Mouse (Mus musculus) right cerebral cortex, postnatal 10 days (tissue): Measurements from ENCODE around the gene Casp2.

ENCODE experiments used
- DNase-seq, 2 experiments: peaks; one replicate each; pipeline ENCODE4 v3.0.0; 2021; ENCODE audit warnings: low spot score in 2 of 2

Gene Casp2

DNA sequence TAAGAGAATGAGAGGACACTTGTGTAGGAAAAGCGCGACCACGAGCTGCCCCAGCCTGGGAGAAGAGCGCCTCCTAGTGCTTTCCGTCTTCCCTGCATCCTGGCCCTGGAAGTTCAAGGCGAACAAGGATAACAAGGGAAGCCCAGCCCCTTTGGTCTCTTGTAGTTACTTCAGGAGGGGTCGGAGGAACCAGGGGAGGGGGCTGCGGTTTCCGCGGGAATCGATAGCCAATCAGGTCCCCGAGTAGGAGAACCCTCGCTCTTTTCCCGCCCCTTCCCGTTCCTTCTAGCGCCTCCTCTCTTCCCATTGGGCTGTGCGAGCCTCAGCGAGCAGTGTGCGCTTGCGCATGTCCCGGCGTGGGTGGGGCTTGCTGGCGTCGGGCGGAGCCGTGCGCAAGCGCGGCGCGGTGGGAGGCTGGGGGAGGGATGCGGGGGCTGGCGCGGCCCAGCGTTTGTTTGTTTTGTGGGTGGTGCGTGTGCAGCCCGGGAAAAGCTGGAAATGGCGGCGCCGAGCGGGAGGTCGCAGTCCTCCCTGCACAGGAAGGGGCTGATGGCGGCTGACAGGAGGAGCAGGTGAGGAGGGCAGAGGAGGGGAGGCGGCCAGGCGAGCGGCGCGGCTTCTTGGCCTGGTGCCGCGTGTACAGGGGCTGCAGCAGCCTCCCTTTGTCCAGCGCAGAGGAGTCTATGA, at the start of gene Casp2:
TSS of gene Casp2 (plus strand) at position 360 of the 687 bp plus-strand sequence.
- DNase-seq, result peak; percentile 99

GRCm38 (mm10) chr6:42215028-42215427, 49.8 kb upstream of the Casp2 start, which contains the start of gene Tas2r144:
Gene Tas2r144, plus strand, starts transcription at chr6:42215328.
- no peak for DNase-seq

DNA sequence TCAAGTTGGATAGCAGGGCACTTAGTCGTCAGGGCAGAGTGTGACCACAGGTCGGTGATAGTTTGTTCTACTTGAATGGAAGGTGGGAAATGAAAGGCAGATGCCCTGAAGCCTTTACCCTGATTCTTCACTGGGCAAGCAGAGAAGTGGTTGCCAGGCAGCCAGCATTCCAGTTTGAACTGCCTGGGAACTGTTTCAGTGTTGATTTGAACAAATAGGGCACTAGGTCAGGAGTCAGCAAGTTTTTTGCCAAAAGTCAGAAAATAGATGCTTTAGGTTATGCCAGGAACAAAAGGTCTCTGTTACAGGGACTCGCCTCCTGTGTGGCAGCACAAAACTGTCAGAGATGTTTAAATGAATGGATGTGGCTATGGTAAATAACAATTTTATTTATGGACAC, 42.5 kb upstream of the Casp2 start:
- DNase-seq, result no peak

DNA sequence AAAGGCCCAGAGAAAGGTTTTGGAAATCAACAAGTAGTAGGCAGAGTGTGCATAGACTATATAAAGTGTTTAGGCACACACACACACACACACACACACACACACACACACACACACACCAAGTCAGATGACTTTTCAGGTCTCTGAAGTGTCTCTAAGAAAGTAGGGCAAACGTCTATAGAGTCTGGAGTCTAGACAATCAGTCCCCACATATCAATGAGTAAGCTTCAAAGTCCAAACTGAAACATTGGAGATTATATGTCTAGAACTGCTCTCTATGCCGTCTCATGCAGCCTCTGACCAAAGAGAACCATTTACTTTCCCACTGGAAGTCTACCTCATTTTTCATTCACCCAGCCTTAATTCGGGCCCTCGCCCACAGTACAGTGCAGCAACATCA, 39.7 kb upstream of the Casp2 start:
- DNase-seq, result no peak

- DNase-seq, result peak; percentile 59 to 80
Measured at GRCm38 (mm10) chr6:42227240-42228101, 37.3 kb upstream of the Casp2 start.

- DNase-seq, result no peak
Measured at GRCm38 (mm10) chr6:42229610-42230009, 35.2 kb upstream of the Casp2 start.

DNA sequence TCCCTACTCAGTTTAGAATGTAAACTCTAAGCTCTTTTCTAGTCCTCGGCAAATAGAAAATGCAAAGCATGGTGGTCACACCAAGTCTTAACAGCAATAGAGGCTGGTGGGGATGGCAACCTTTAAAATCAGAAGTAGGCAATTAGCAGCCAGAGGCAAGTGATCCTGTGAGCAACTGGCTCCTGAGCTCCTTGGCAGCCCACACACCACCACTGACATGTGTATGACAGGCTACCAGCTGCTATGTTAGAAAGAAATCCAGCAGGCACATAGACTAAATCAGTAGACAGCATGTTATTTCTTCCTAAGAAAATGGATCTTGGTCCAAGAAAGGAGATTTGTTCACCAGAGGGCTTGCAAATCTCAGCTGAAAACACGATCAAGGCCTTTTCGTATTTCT, 33.6 kb upstream of the Casp2 start:
- DNase-seq, result peak; percentile 50 to 68

DNA sequence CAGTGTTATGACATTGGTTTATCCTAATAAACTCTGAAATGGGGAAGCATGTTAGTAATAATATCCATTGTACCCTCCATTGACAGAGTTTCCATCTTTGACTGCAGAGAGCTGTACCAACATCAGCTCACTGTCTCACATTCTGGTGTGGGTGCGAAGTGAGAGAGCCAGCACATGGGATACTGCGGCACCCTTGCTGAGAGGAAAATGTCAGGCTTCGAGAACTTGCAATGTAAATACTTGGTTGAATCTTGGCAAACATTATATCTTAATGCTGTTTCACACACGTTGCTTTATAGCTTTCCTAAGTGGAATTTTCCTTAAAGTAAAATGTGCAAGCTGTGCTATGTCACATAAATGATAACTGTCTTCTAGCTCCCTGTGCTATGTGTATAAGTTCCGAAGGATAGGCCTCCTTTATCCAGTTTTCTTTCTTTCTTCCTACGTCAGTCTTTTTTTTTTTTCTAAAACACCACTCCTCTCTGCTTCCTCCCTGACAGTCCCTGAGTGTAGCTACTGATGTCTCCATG, 27.4 kb upstream of the Casp2 start:
- DNase-seq, result peak in 1 of 2 experiments; percentile 45

DNA sequence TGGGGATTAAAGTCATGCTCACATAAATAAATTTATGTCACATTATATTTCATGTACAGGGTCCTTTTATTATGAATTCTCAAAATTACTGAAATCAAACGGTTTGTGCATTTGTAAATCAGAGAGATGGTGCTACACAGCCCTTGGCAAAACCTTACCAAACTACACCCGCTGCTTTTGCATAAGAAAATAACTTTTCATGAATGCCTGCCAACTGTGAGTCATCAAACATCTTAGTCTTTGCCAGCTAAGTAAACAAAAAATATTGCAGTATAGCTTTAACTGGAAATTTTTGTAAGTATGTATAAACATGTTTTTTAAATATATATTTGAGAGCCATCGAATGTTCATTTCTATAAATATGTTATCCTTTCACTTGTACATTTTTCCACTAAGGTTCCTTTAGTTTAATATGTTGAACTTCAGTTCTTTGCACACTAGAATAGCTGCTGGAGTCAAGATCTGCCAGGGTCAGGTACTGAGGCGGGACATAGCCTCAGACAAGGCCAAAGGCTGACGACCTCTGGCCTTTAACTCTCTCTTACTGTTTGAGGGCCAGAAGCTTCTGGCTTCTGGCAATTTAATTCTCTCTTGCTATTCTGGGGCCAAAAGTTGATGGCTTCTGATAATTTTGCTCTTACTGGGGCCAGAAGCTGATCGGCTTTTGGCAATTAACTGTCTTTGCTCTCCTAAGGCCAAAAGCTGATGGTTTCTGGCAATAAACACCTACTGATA, 23.3 kb upstream of the Casp2 start:
- DNase-seq, result no peak

DNA sequence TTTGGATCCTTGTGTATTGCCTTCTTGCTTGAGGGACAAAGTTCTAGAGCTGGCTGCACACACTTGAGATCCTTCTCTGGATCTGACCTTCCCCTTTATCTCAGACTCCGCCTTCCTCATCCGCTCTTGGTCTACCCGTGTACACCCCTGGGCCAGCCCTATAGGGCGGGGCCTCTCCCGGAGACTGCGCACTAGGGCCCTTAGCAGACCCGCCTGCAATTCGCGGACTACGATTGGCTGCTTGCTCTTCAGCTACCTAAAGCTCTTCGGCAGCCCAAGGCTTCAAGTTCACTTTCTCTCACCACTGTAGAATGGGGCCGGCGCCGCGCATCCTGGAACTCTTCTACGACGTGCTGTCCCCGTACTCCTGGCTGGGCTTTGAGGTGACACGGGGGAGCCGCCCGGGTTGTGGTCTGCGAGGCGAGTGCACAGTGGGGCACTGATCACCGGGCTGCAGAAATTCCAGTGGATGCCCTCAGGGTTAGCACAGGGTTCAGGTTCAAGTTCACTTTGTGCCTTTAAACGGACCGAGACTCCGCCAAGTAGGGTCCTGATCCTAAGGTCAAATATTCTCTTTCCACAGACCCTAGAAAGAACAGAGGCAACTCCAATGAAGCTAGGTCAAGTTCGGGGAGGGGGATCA, 19.0 kb upstream of the Casp2 start, which contains the start of gene Gstk1:
TSS of gene Gstk1 (plus strand) at position 225 of the 643 bp plus-strand sequence.
- DNase-seq, result peak; percentile 82 to 83

DNA sequence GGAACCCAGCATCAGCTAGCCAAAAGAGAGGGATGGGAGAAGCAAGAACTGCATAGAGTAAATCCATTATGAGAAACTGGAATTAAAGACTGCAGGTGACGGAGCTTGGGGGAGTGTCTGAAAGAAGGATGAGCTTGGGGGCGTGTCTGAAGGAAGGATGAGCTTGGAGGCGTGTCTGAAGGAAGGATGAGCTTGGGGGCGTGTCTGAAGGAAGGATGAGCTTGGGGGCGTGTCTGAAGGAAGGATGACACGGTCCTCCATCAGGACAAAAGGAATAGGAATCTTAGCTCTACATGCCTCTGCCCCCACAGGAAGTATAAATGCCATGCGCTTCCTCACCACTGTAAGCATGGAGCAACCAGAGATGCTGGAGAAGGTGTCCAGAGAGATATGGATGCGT, 17.6 kb upstream of the Casp2 start:
- DNase-seq, result no peak

DNA sequence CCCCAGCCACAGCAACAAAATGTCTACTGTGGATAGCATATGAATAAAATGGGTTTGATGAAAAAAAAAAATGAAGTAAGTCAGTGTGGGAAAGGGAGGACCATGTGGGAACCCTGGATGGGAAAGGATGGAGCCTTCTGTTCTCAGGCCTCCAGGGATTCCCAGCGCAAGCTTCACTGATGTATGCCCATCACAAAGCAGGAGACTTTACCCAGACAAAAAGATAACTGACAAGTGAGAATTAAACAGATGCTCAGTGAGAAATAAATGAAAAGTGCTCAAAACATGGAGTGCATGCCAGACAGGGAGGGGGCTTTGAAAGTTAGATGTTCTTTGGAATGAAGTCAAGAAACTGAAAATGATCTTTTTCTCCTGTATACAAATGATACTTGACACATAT, 16.8 kb upstream of the Casp2 start:
- DNase-seq, result no peak

- no peak for DNase-seq
Measured at GRCm38 (mm10) chr6:42251791-42252190, 13.0 kb upstream of the Casp2 start.

- DNase-seq, result no peak
Measured at GRCm38 (mm10) chr6:42253103-42253502, 11.7 kb upstream of the Casp2 start.

GRCm38 (mm10) chr6:42257303-42257863, 7.4 kb upstream of the Casp2 start:
- peak; percentile 47 to 58 for DNase-seq

- DNase-seq, result no peak
Measured at GRCm38 (mm10) chr6:42260430-42260829, 4.4 kb upstream of the Casp2 start.

DNA sequence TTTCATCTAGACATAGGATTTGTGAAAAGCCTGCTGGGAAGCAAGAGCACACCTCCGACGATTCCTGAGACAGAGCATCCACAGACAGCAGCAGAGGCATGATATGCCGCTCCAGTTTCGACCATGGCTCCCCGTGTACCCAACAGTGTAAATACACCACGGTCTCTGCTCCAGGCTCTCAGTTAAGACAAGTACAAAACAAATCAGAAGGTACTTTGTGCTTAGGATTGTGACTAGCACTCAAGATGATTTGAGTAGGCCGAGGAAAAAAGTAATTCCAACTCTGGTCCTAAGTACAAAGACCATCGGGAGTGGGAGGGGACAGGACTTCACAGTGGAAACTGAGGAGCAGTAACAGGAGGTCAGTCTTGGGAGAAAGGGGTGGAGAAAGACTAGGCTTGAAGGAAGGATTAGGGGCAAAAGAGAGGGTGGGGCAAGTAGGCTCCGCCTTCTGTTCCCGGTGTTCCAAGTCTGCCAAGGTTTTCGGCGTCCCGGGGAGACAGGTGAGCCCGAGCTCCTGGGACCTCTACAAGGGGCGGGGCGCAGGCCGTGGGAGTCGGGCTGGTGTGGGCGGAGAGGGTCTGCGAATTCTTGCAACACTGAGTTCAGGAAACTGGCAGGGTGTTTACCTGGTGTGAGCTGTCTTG, 3.1 kb upstream of the Casp2 start, which contains the start of gene Tmem139:
TSS of gene Tmem139 (plus strand) at position 447 of the 647 bp plus-strand sequence.
- DNase-seq, result no peak

DNA sequence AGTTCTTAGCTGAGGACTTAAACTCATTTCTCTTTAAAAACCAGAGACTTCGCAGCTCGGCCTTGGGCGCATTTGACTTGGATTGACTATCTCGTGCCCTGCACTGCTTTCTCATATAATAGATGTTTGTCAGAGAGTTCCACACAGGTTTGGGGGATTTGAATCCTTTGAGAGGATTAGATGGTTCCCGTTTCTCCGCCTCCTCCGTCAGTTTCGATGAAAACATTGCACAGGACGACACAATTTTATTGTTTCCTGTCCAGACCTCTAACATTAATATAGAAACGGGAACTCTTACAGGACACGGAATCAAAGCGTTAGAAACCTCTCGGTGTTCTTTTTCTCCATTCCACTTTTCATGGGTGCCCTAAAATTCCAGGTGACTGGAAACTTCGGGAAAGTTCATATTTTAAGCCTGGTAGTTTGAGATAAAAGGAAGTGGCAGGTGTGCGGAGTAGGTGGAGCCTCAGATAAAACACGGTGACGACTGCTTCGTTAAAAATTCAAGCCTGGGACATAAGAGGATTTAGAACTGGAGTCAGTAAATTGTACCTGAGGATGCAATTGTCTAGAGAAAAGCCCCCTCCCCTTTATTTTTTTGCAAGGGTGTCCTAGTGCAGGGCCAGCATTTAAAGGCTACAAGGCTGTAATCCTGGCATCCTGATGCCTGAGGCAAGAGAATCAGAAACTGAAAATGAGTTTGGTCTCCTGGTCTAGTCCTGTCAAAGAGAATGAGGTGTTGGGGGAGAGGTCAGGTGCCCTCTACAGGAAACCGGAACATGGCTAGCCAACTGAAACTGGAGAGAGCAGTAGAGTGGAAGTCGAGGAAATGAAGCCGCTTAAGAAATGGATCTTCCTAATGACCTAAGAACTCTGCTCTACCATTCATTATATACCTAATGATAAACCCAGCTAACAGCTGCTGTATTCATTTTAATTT, 876 bp downstream of the Casp2 start:
- DNase-seq, result no peak

- DNase-seq, result no peak
Measured at GRCm38 (mm10) chr6:42270817-42271216, 6.0 kb downstream of the Casp2 start.
